Mouse (Mus musculus) left cerebral cortex, adult 11 months (tissue): ENCODE data around the gene Eef2.
"Not testable (repeated sequence)": the region's sequence is repeated elsewhere in the genome, so short reads cannot be mapped to it uniquely, and the experiment has no call there.

Experiments
- DNase-seq: peaks from one replicate; pipeline ENCODE4 v3.0.0; 2022; ENCODE audit warnings: low spot score

Gene Eef2

GRCm38 (mm10) chr10:81201807-81202758 is 25.7 kb downstream of the Eef2 start, which contains the start of gene Nmrk2:
Gene Nmrk2, minus strand, starts transcription at chr10:81202051.
- no peak for DNase-seq

DNA sequence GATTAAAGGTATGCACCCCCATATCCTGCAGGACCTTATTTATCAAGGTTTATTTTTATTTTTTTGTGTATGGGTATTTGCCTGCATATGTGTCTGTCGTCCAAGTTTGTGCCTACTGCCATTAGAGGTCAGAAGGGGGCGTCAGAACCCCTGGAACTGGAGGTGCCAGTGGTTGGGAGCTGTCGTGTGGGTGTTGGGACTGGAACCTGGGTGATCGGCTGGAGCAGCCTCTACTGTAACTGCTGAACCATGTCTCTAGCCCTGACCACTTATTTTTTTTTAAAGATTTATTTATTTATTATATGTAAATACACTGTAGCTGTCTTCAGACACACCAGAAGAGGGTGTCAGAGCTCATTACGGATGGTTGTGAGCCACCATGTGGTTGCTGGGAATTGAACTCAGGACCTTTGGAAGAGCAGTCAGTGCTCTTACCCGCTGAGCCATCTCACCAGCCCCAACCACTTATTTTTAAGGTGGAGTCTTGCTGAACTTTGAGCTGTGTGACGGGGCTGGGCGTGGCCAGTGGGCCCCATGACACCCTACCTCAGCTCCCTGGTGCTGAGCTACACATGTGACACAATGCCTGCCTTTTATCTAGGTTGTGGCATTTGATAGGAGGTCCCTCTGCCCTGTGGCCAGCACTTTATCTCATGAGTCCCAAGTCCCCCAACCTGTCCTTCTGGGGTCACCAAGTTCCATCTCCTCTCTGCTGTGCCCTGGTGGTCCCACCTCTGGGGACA is 26.7 kb downstream of the Eef2 start:
- DNase-seq = no peak

- DNase-seq = no peak
Observed at GRCm38 (mm10) chr10:81204137-81204536, 27.7 kb downstream of the Eef2 start.

DNA sequence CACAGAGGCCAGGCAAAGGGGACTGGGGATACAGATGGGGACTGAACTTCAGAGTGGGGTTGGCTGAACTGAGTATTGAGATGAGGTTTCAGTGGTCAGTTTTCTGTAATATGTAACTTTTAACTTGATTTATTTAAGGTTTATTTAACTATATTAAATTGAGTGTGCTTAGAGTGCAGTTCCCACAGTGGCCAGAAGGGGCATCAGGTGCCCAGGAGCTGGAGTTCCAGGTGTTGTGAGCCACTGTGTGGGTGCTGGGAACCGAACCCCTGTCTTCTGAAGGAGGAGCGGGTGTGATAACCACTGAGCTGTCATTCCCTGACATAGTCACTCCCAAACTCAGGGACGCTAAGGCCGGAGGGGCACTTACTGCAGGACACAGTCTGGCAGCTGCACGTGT is 33.7 kb downstream of the Eef2 start:
- no peak for DNase-seq

GRCm38 (mm10) chr10:81216260-81216659 is 39.8 kb downstream of the Eef2 start:
- DNase-seq = no peak

DNA sequence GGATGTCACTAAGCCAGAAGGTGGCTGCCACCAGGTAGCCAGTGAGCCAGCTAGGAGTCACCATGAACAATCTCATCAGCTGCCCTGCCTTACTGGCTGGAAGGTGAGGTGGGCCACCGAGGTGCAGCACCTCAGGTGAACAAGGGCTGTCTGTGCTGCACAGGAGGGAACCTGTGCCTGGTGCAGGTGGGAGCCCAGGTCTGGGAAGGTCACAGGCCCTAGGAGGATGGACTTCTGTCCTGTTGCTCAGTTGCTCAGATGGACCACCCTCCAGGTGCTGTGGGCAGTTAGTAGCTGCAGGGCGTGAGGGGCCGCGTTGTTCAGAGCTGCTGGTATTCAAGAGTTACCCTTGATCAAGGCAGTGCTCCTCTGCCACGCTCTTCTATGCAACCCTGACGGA is 40.4 kb downstream of the Eef2 start:
- DNase-seq = no peak

DNA sequence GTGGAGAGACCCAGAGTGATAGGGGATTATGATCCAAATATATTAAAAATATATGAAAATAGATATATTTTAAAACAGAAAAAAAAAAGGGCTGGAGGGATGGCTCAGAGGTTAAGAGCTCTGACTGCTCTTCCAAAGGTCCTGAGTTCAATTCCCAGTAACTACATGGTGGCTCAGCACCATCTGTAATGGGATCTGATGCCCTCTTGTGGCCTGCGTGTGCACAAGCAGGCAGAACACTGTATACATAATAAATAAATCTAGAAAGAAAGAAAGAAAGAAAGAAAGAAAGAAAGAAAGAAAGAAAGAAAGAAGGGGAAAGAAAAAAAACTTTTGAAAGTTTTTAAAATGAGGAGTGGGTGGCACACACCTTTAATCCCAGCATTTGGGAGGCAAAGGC is 40.8 kb downstream of the Eef2 start:
- DNase-seq = not testable (repeated sequence)

DNA sequence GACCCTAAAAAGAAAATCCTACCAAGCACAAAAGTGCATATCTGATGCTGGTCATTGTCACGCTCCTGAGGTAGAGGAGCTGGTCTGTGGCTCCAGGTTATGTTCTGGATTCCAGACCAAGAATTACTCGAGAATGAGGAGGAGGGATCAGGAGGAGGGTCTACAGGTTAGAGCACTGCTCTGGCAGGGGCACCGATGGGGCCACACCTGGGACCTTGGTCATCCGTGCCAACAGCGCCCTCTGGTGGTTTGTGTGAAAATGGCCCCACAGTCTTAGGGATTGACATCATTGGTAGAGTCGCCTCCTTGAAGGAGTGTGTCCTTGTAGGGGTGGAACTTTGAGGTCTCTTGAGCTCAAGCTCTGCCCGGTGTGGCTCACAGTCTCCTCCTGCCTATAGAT is 41.5 kb downstream of the Eef2 start:
- DNase-seq = no peak

GRCm38 (mm10) chr10:81221402-81222015 is 45.1 kb downstream of the Eef2 start:
- DNase-seq = no peak

- not testable (repeated sequence) for DNase-seq
Observed at GRCm38 (mm10) chr10:81223731-81224130, 47.3 kb downstream of the Eef2 start.

DNA sequence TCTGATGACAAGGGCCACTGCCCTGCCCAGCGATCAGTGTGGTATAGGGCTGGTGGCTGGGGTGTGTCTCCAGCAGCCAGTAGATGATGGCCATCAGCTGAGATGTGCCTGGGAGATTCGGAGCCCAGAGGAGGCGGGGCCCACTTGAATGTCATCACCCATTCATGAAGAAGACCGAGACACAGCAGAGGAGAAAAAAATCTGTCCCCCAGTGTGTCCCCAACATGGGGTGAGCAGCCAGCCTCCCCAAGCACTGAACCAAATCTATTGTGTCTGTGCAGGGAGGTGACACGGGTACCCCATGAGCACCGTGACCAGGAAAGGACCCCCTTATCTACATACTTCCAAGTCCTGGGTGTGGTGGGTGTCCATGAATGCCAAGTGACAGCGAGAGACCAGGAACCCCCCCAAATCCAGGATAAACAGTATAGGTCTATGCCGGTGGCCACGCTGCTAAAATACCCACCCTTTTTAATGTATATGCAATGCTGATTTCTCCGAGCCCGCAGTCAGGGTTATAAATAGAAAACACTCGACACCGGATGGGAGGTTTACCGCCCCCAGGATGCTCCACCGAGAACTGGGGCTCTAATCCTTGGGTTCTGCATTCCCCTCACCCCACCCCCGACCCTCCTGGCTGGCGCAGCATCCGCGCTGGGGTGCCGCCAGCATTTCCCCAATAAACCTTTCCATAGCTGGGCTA is 53.5 kb downstream of the Eef2 start:
- DNase-seq = no peak

GRCm38 (mm10) chr10:81230438-81231332 is 54.3 kb downstream of the Eef2 start, which contains the start of gene Atcay:
Gene Atcay, minus strand, starts transcription at chr10:81230833.
- DNase-seq = peak; percentile 75

- DNase-seq = no peak
Observed at GRCm38 (mm10) chr10:81231436-81231835, 55.0 kb downstream of the Eef2 start.
